Mouse (Mus musculus): ENCODE results near the gene Klhl22.

The Klhl22 gene

GRCm38 (mm10) chr16:17834543-17834942 lies 75.1 kb downstream of the Klhl22 start:
- DNase-seq, result no peak

- no peak for DNase-seq
Observed at GRCm38 (mm10) chr16:17835481-17835880, 76.1 kb downstream of the Klhl22 start.

GRCm38 (mm10) chr16:17838051-17838450 lies 78.6 kb downstream of the Klhl22 start, which contains the start of gene Car15:
Gene Car15 (minus strand): TSS chr16:17838364.
- no peak for DNase-seq

GRCm38 (mm10) chr16:17839976-17840375 lies 80.6 kb downstream of the Klhl22 start:
- no peak for DNase-seq

- DNase-seq, result no peak
Observed at GRCm38 (mm10) chr16:17842437-17842836, 83.0 kb downstream of the Klhl22 start.
